Comparison of ENCODE assay signal across 9 mouse cellular contexts in genomic region chr2:109153402-109154050, GRCm38 (mm10).
DNase-seq lines count a peak whose midpoint lies in the region; ATAC-seq and TF ChIP-seq lines count a peak whose summit lies in the region.
"Had no signal": no experiment of that assay in that cellular context is flagged by ENCODE, and none has a peak within 500 bp of the region (broad histone marks: within the 10 kb centered on the region; RNA-seq: fewer than 3 reads in every experiment).

No protein-coding gene starts in this region.

- no peak overlapping the region for H3K27ac ChIP-seq in hindbrain, embryonic 11.5 days (ENCODE audit: low read depth, low read length)
- no peak overlapping the region for H3K27ac ChIP-seq in hindbrain, embryonic 10.5 days
- no peak overlapping the region for H3K27ac ChIP-seq in forebrain, embryonic 14.5 days (ENCODE audit: low read depth, low read length)
- no peak overlapping the region for H3K27ac ChIP-seq in thymus, adult 2 months (ENCODE audit: control insufficient read depth, insufficient read depth, low read length)
- no peak overlapping the region for H3K27ac ChIP-seq in embryonic facial prominence, embryonic 10.5 days (replicated peaks)

- H3K36me3 ChIP-seq in hindbrain, embryonic 11.5 days (ENCODE audit: control insufficient read depth, insufficient read depth, low read length): no peaks in the 10 kb centered on the region
- H3K36me3 ChIP-seq in hindbrain, embryonic 10.5 days: no peaks in the 10 kb centered on the region
- H3K36me3 ChIP-seq in forebrain, embryonic 14.5 days (ENCODE audit: control insufficient read depth, insufficient read depth, low read length): no peaks in the 10 kb centered on the region
- H3K36me3 ChIP-seq in thymus, adult 2 months (ENCODE audit: control insufficient read depth, insufficient read depth, low read length): no peaks in the 10 kb centered on the region
- no peaks in the 10 kb centered on the region for H3K36me3 ChIP-seq in embryonic facial prominence, embryonic 10.5 days (replicated peaks)

- TF ChIP-seq POLR2A in thymus, adult 2 months (IDR thresholded peaks at IDR 0.05; ENCODE audit: control insufficient read depth, extremely low read depth, insufficient read depth, low read length, poor library complexity): no peak

- no peaks in the 10 kb centered on the region for H3K27me3 ChIP-seq in hindbrain, embryonic 11.5 days (ENCODE audit: control insufficient read depth, insufficient read depth, low read length)
- H3K27me3 ChIP-seq in hindbrain, embryonic 10.5 days (ENCODE audit: insufficient read depth, poor library complexity, severe bottlenecking): no peaks in the 10 kb centered on the region
- H3K27me3 ChIP-seq in forebrain, embryonic 14.5 days (replicated peaks; ENCODE audit: control insufficient read depth, insufficient read depth, low read length): no peaks in the 10 kb centered on the region
- no peaks in the 10 kb centered on the region for H3K27me3 ChIP-seq in thymus, adult 2 months (ENCODE audit: control insufficient read depth, insufficient read depth, low read length)
- H3K27me3 ChIP-seq in embryonic facial prominence, embryonic 10.5 days (replicated peaks; ENCODE audit: low read depth, poor library complexity, severe bottlenecking): no peaks in the 10 kb centered on the region

- H3K9ac ChIP-seq in hindbrain, embryonic 11.5 days (ENCODE audit: low read depth, low read length): no peak overlapping the region
- no peak overlapping the region for H3K9ac ChIP-seq in forebrain, embryonic 14.5 days (ENCODE audit: low read length)

- TF ChIP-seq CTCF in thymus, adult 2 months (IDR thresholded peaks at IDR 0.05; ENCODE audit: borderline replicate concordance, control insufficient read depth, extremely low read depth, insufficient read depth, low read length, poor library complexity): no peak

- H3K9me3 ChIP-seq in hindbrain, embryonic 11.5 days (ENCODE audit: control insufficient read depth, low read length): no peaks in the 10 kb centered on the region
- H3K9me3 ChIP-seq in hindbrain, embryonic 10.5 days: no peaks in the 10 kb centered on the region
- no peaks in the 10 kb centered on the region for H3K9me3 ChIP-seq in forebrain, embryonic 14.5 days (replicated peaks; ENCODE audit: control insufficient read depth, low read length)
- no peaks in the 10 kb centered on the region for H3K9me3 ChIP-seq in embryonic facial prominence, embryonic 10.5 days

- 56% methylated on average over 6 of the region's 6 CpGs for whole genome bisulfite sequencing in hindbrain, embryonic 11.5 days
- 63% methylated on average over 6 of the region's 6 CpGs for WGBS in hindbrain, embryonic 10.5 days
- WGBS in forebrain, embryonic 14.5 days: 44% methylated on average over 6 of the region's 6 CpGs
- 89% methylated on average over 6 of the region's 6 CpGs for WGBS in thymus, adult 2 months
- 70% methylated on average over 6 of the region's 6 CpGs for WGBS in embryonic facial prominence, embryonic 10.5 days

- H3K4me1 ChIP-seq in hindbrain, embryonic 11.5 days (replicated peaks; ENCODE audit: control insufficient read depth, insufficient read depth, low read length): no peaks in the 10 kb centered on the region
- H3K4me1 ChIP-seq in hindbrain, embryonic 10.5 days (replicated peaks): peaks cover 10% of the 10 kb centered on the region
- H3K4me1 ChIP-seq in forebrain, embryonic 14.5 days (ENCODE audit: control insufficient read depth, insufficient read depth, low read length): no peaks in the 10 kb centered on the region
- no peaks in the 10 kb centered on the region for H3K4me1 ChIP-seq in thymus, adult 2 months (replicated peaks; ENCODE audit: control insufficient read depth, insufficient read depth, low read length)
- no peaks in the 10 kb centered on the region for H3K4me1 ChIP-seq in embryonic facial prominence, embryonic 10.5 days

- no peak overlapping the region for H3K4me3 ChIP-seq in hindbrain, embryonic 11.5 days (ENCODE audit: low read depth, low read length)
- H3K4me3 ChIP-seq in hindbrain, embryonic 10.5 days: no peak overlapping the region
- H3K4me3 ChIP-seq in forebrain, embryonic 14.5 days (ENCODE audit: low read depth, low read length): no peak overlapping the region
- no peak overlapping the region for H3K4me3 ChIP-seq in thymus, adult 2 months (ENCODE audit: control insufficient read depth, insufficient read depth, low read length)
- H3K4me3 ChIP-seq in embryonic facial prominence, embryonic 10.5 days: no peak overlapping the region

- peak; percentile 49; the same call in 1 of the 2 replicates for ATAC-seq in hindbrain, embryonic 11.5 days (ENCODE audit: low FRiP score)
- ATAC-seq in forebrain, embryonic 14.5 days: peak; percentile 65

- H3K4me2 ChIP-seq in hindbrain, embryonic 11.5 days (replicated peaks; ENCODE audit: low read depth, low read length): no peak overlapping the region
- H3K4me2 ChIP-seq in forebrain, embryonic 14.5 days (ENCODE audit: low read length): no peak overlapping the region

- no peak for DNase-seq in hindbrain, embryonic 11.5 days (ENCODE audit: low spot score)
- no peak for DNase-seq in hindbrain, embryonic 10.5 days (ENCODE audit: low spot score)
- DNase-seq in adipocyte (ENCODE audit: low spot score): peak; percentile 78
- no peak for DNase-seq in forebrain, embryonic 14.5 days (ENCODE audit: low spot score)
- DNase-seq in layer of hippocampus, postnatal 36 days: peak; percentile 6 to 25
- no peak for DNase-seq in thymus, adult 2 months
- no peak for DNase-seq in embryonic facial prominence, embryonic 10.5 days (ENCODE audit: low spot score)
- DNase-seq in right cerebral cortex, adult 2 months (ENCODE audit: low spot score in 2 of 2): no peak
- DNase-seq: kidney, postnatal 14 days had no signal

Comparison
In these comparisons a context has a peak if more than half of its experiments do, and no peak if none do; other contexts are left out.
1. DNase-seq: peak in adipocyte (single experiment) and layer of hippocampus, postnatal 36 days (2 of 2); none in hindbrain, embryonic 11.5 days (single experiment), hindbrain, embryonic 10.5 days (single experiment), forebrain, embryonic 14.5 days (single experiment), thymus, adult 2 months (single experiment), embryonic facial prominence, embryonic 10.5 days (single experiment) and right cerebral cortex, adult 2 months (0 of 2).